Mouse (Mus musculus) E14TG2a.4 (cell line): ENCODE results near the gene Rec8.
A peak's percentile ranks its signal among the peaks of the same experiment; 100 is the strongest.

Experiments used
- H3K27me3 ChIP-seq: 2 replicates; pipeline ENCODE4 v1.6.1; 2014; ENCODE audit warnings: low read length, control low read depth; ENCODE audit not compliant: insufficient read depth
- H3K36me3 ChIP-seq: 2 replicates; pipeline ENCODE4 v1.6.1; 2014; ENCODE audit warnings: low read length, control low read depth; ENCODE audit not compliant: insufficient read depth
- H3K4me1 ChIP-seq: replicated peaks from 2 replicates; pipeline ENCODE4 v1.6.1; 2014; ENCODE audit warnings: low read depth, low read length, control low read depth
- H3K4me3 ChIP-seq: replicated peaks from 2 replicates; pipeline ENCODE4 v1.5.1; 2014; ENCODE audit warnings: mild to moderate bottlenecking, low read length
- H3K9me3 ChIP-seq: 2 replicates; pipeline ENCODE4 v1.6.1; 2014; ENCODE audit warnings: low read length, control low read depth
- CTCF ChIP-seq: conservative IDR thresholded peaks from 2 replicates; pipeline ENCODE4 v1.5.1; 2014; ENCODE audit warnings: low read length
- NANOG ChIP-seq: IDR thresholded peaks from 2 replicates; pipeline ENCODE4 v1.6.1; 2014; ENCODE audit warnings: borderline replicate concordance, low read length, mixed read lengths
- POU5F1 ChIP-seq: IDR thresholded peaks from 2 replicates; pipeline ENCODE4 v1.6.1; 2014; ENCODE audit warnings: low read length, borderline replicate concordance

The Rec8 gene

GRCm38 (mm10) chr14:55580731-55581130, 37.1 kb upstream of the Rec8 start:
- Histone ChIP-seq H3K4me3 (no peak overlapping the region), H3K9me3 (no peaks in the 10 kb centered on the region), H3K4me1 (peaks cover 71% of the 10 kb centered on the region), H3K36me3 (peaks cover 24% of the 10 kb centered on the region), H3K27me3 (peaks cover 5% of the 10 kb centered on the region)
- no peak for TF ChIP-seq POU5F1
- no peak for TF ChIP-seq NANOG
- no peak for TF ChIP-seq CTCF

GRCm38 (mm10) chr14:55581981-55582681, 35.7 kb upstream of the Rec8 start:
- TF ChIP-seq CTCF (peak; percentile 75), POU5F1 (no peak), NANOG (no peak)
- Histone ChIP-seq H3K36me3 (peaks cover 27% of the 10 kb centered on the region), H3K9me3 (no peaks in the 10 kb centered on the region), H3K27me3 (peaks cover 5% of the 10 kb centered on the region), H3K4me3 (no peak overlapping the region), H3K4me1 (peaks cover 66% of the 10 kb centered on the region)

- peak overlapping the region; percentile 85 for H3K4me3 ChIP-seq
- H3K4me1 ChIP-seq = peaks cover 62% of the 10 kb centered on the region
- H3K36me3 ChIP-seq = peaks cover 43% of the 10 kb centered on the region
- H3K9me3 ChIP-seq = no peaks in the 10 kb centered on the region
- TF ChIP-seq CTCF (no peak), NANOG (no peak), POU5F1 (no peak)
- H3K27me3 ChIP-seq = peaks cover 5% of the 10 kb centered on the region
These were observed 33.5 kb upstream of the Rec8 start for GRCm38 (mm10) chr14:55584303-55584701.

- H3K27me3 ChIP-seq = peaks cover 5% of the 10 kb centered on the region
- TF ChIP-seq NANOG (no peak), POU5F1 (no peak)
- peak within 1 kb of the TSS; percentile 85 for H3K4me3 ChIP-seq
- H3K4me1 ChIP-seq = peaks cover 58% of the 10 kb centered on the region
- H3K9me3 ChIP-seq = no peaks in the 10 kb centered on the region
- peaks cover 41% of the 10 kb centered on the region for H3K36me3 ChIP-seq
These were observed 32.9 kb upstream of the Rec8 start, which contains the start of gene Emc9 for GRCm38 (mm10) chr14:55584702-55585565. Gene Emc9, minus strand, starts transcription at chr14:55585302.

- TF ChIP-seq POU5F1 = no peak
- Histone ChIP-seq H3K27me3 (peaks cover 5% of the 10 kb centered on the region), H3K9me3 (no peaks in the 10 kb centered on the region), H3K4me1 (peaks cover 58% of the 10 kb centered on the region), H3K4me3 (peak overlapping the region; percentile 85), H3K36me3 (peaks cover 36% of the 10 kb centered on the region)
These were observed 32.3 kb upstream of the Rec8 start for GRCm38 (mm10) chr14:55585566-55585960.

GRCm38 (mm10) chr14:55586149-55586548, 31.7 kb upstream of the Rec8 start:
- H3K27me3 ChIP-seq = peaks cover 5% of the 10 kb centered on the region
- H3K36me3 ChIP-seq = peaks cover 30% of the 10 kb centered on the region
- TF ChIP-seq CTCF = no peak
- no peak for TF ChIP-seq POU5F1
- peaks cover 53% of the 10 kb centered on the region for H3K4me1 ChIP-seq
- H3K4me3 ChIP-seq = no peak overlapping the region
- no peaks in the 10 kb centered on the region for H3K9me3 ChIP-seq

GRCm38 (mm10) chr14:55589271-55589670, 28.6 kb upstream of the Rec8 start:
- no peak for TF ChIP-seq CTCF
- TF ChIP-seq NANOG = no peak
- TF ChIP-seq POU5F1 = no peak
- H3K9me3 ChIP-seq = no peaks in the 10 kb centered on the region
- peaks cover 33% of the 10 kb centered on the region for H3K36me3 ChIP-seq
- H3K27me3 ChIP-seq = peaks cover 5% of the 10 kb centered on the region
- H3K4me1 ChIP-seq = peaks cover 60% of the 10 kb centered on the region
- no peak overlapping the region for H3K4me3 ChIP-seq

GRCm38 (mm10) chr14:55589771-55590448, 27.9 kb upstream of the Rec8 start:
- Histone ChIP-seq H3K9me3 (no peaks in the 10 kb centered on the region), H3K4me3 (peak overlapping the region; percentile 99), H3K4me1 (peaks cover 54% of the 10 kb centered on the region), H3K36me3 (peaks cover 40% of the 10 kb centered on the region), H3K27me3 (no peaks in the 10 kb centered on the region)
- TF ChIP-seq CTCF (no peak), NANOG (no peak), POU5F1 (no peak)
